9 mouse cellular contexts compared by ENCODE assay signal in genomic region chr8:90348926-90349683, GRCm38 (mm10). TPM values are rescaled to one million over a fixed set of nuclear protein-coding genes. Genes with fewer than 3 reads are reported as not detected.
A peak's percentile ranks its signal among the peaks of the same experiment; 100 is the strongest.
DNase-seq lines count a peak whose midpoint lies in the region; ATAC-seq and TF ChIP-seq lines count a peak whose summit lies in the region.
"Had no signal": no experiment of that assay in that cellular context is flagged by ENCODE, and none has a peak within 500 bp of the region (broad histone marks: within the 10 kb centered on the region; RNA-seq: fewer than 3 reads in every experiment).

No protein-coding gene starts in this region.

- 0 out of 2 replicates have a peak overlapping the region, but pooled peaks have one; percentile 38 for H3K27ac ChIP-seq in CH12.LX (ENCODE audit: insufficient read depth, low read depth)
- peak overlapping the region; percentile 90 for H3K27ac ChIP-seq in heart, postnatal 0 days (ENCODE audit: low read depth)

- in situ Hi-C loops in CH12.LX (cut with MboI; ENCODE audit: low pct_ligation_motif_present, low pct_unique_long_range_greater_than_20kb, low sequenced_read_pairs) = no loop called here

- no peak for ATAC-seq in heart, postnatal 0 days (ENCODE audit: insufficient read depth, low read depth)
- ATAC-seq in megakaryocyte progenitor cell, adult 5-6 weeks (replicated peaks; ENCODE audit: poor library complexity) = no peak

- no peak for TF ChIP-seq EP300 in CH12.LX (IDR thresholded peaks at IDR 0.05; ENCODE audit: low read length)
- no peak for TF ChIP-seq EP300 in heart, postnatal 0 days (IDR thresholded peaks at IDR 0.05; ENCODE audit: low read depth)

- H3K79me2 ChIP-seq in CH12.LX (replicated peaks; ENCODE audit: control insufficient read depth, extremely low read depth, insufficient read depth, poor library complexity, severe bottlenecking) = no peaks in the 10 kb centered on the region

- H3K4me2 ChIP-seq in CH12.LX (ENCODE audit: insufficient read depth, low read depth, poor library complexity, severe bottlenecking) = no peak overlapping the region
- peak overlapping the region; percentile 88 for H3K4me2 ChIP-seq in heart, postnatal 0 days (ENCODE audit: low read depth, low read length)

- dilution Hi-C loops in CH12.LX (cut with MboI; ENCODE audit: extremely low pct_ligation_motif_present, extremely low pct_unique_long_range_greater_than_20kb, low sequenced_read_pairs) = no loop called here

- DNase-seq in cerebellum, postnatal 10 days = peak; percentile 24 to 40
- DNase-seq in cerebellum, adult 9-11 months = no peak
- DNase-seq in CH12.LX (ENCODE audit: extremely low read depth) = no peak
- DNase-seq in heart, postnatal 0 days (ENCODE audit: low spot score) = no peak
- peak; percentile 30 for DNase-seq in lung, postnatal 36 days
- no peak for DNase-seq in right cerebral cortex, postnatal 10 days (ENCODE audit: low spot score in 2 of 2)
- DNase-seq in cerebellum, postnatal 36 days = no peak

- no peak for TF ChIP-seq POLR2A in CH12.LX (IDR thresholded peaks at IDR 0.05; ENCODE audit: low read depth, low read length)

- H3K36me3 ChIP-seq in CH12.LX (replicated peaks in 1 of 2; ENCODE audit: control insufficient read depth in 1 of 2, insufficient read depth in 1 of 2, low read length in 1 of 2) = no peaks in the 10 kb centered on the region
- H3K36me3 ChIP-seq in heart, postnatal 0 days (replicated peaks; ENCODE audit: control insufficient read depth, insufficient read depth, low read length) = no peaks in the 10 kb centered on the region

- WGBS in heart, postnatal 0 days = 51% methylated on average over 11 of the region's 11 CpGs

- no peaks in the 10 kb centered on the region for H3K27me3 ChIP-seq in CH12.LX (replicated peaks)
- H3K27me3 ChIP-seq in heart, postnatal 0 days (ENCODE audit: control insufficient read depth, insufficient read depth, low read length) = no peaks in the 10 kb centered on the region

- no peak overlapping the region for H3K9ac ChIP-seq in CH12.LX (ENCODE audit: insufficient read depth, low read depth)
- H3K9ac ChIP-seq in heart, postnatal 0 days (replicated peaks; ENCODE audit: low read depth, low read length) = peak overlapping the region; percentile 90; the same call in 1 of the 2 replicates

- TF ChIP-seq CTCF in CH12.LX (conservative IDR thresholded peaks at IDR 0.05 in 1 of 2, IDR thresholded peaks at IDR 0.05 in 1 of 2; ENCODE audit: low read depth in 2 of 2, low read length in 2 of 2) = no peak
- no peak for TF ChIP-seq CTCF in heart, postnatal 0 days (IDR thresholded peaks at IDR 0.05; ENCODE audit: low read depth)

- H3K9me3 ChIP-seq in CH12.LX (replicated peaks; ENCODE audit: low read length) = peaks cover 8% of the 10 kb centered on the region
- no peaks in the 10 kb centered on the region for H3K9me3 ChIP-seq in heart, postnatal 0 days (replicated peaks; ENCODE audit: control insufficient read depth, low read length)

- H3K4me3 ChIP-seq in CH12.LX (replicated peaks in 1 of 3; ENCODE audit: low read depth in 2 of 3, low read length in 2 of 3, poor library complexity in 1 of 3) = no peak overlapping the region
- peak overlapping the region; percentile 86; the same call in 1 of the 2 replicates for H3K4me3 ChIP-seq in heart, postnatal 0 days (ENCODE audit: low read depth, low read length)

- no peak for TF ChIP-seq RAD21 in CH12.LX (IDR thresholded peaks at IDR 0.05; ENCODE audit: low read depth, low read length)

- H3K4me1 ChIP-seq in CH12.LX (ENCODE audit: control insufficient read depth in 1 of 2, insufficient read depth in 2 of 2) = peaks cover 0 to 44% of the 10 kb centered on the region in 2 experiments; a peak in 2 of 4 replicates
- no peaks in the 10 kb centered on the region for H3K4me1 ChIP-seq in heart, postnatal 0 days (ENCODE audit: control insufficient read depth, insufficient read depth)

TF ChIP-seq in CH12.LX, 34 proteins besides CTCF, POLR2A, EP300 and RAD21:
- no peak for TF ChIP-seq PAX5 (IDR thresholded peaks at IDR 0.05; ENCODE audit: low read length)
- TF ChIP-seq SMC3 (IDR thresholded peaks at IDR 0.05; ENCODE audit: low read depth, low read length) = no peak
- TF ChIP-seq ETS1 (conservative IDR thresholded peaks at IDR 0.05; ENCODE audit: low read depth, low read length) = no peak
- TF ChIP-seq ZMIZ1 (IDR thresholded peaks at IDR 0.05; ENCODE audit: low read depth, low read length) = no peak
- no peak for TF ChIP-seq USF1 (IDR thresholded peaks at IDR 0.05; ENCODE audit: low read depth, low read length)
- no peak for TF ChIP-seq NELFE (IDR thresholded peaks at IDR 0.05; ENCODE audit: low read depth, low read length)

RNA-seq across cellular contexts. Expression of gene Tox3, which starts 1.0 kb away (rescaled TPM):
- total RNA-seq in CH12.LX (2012; rRNA removed) (not detected in 2 replicates), CH12.LX (2014; rRNA removed) (not detected in 2 replicates)
- not detected in 2 replicates for polyA plus RNA-seq in CH12.LX (2012; ENCODE audit: insufficient read length, low read depth)
- total RNA-seq in heart, postnatal 0 days (2014; rRNA removed; ENCODE audit: low replicate concordance) = 17.1 and 18.4 TPM in 2 replicates
- polyA plus RNA-seq in heart, postnatal 0 days (2015; fragmentation: Nextera tagmentation; extraction: Ambion mirVana) = 7.1 and 8.4 TPM in 2 replicates
- total RNA-seq in megakaryocyte progenitor cell, adult 5-6 weeks (2015) = not detected in 2 replicates
- 0.27 TPM in 1 of 2 replicates, not detected in the other for total RNA-seq in megakaryocyte progenitor cell, adult 5-6 weeks (2017)
- total RNA-seq: megakaryocyte-erythroid progenitor cell, adult 5-6 weeks had no signal

Comparison
In these comparisons a context has a peak if more than half of its experiments do, and no peak if none do; other contexts are left out.
1. DNase-seq: peak in cerebellum, postnatal 10 days (2 of 2) and lung, postnatal 36 days (single experiment); none in cerebellum, adult 9-11 months (single experiment), CH12.LX (single experiment), heart, postnatal 0 days (single experiment), right cerebral cortex, postnatal 10 days (0 of 2) and cerebellum, postnatal 36 days (0 of 2).
2. RNA of gene Tox3, which starts 1.0 kb away (total RNA-seq): 17.1 to 18.4 TPM in heart, postnatal 0 days; not detected in CH12.LX and 0.27 TPM in megakaryocyte progenitor cell, adult 5-6 weeks; every median in the first group is over 10 times any median in the second.